Mouse (Mus musculus): ENCODE results near the gene Tshb.

DNA sequence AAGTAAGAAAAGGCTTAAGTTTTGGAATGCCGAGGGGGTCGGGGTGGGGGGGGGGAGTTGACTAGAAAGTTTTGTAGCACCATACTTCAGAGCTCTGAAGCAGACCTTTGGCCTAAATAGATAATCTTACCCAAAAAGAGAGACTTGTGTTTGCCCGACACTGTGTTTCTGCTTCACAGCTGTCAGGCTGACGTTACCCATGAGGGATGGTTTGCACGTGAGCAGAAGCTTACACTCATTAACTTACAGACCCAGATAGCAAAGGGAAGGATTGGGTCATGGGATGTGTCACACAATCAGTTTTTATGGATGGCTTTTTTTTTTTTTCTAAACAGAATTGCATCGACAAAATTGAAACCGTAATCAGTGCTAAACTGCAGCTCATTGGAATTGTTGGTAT is 17.7 kb downstream of the Tshb start:
- TF ChIP-seq CTCF (conservative IDR thresholded peaks at IDR 0.05; ENCODE audit: low read length) (no peak), NANOG (IDR thresholded peaks at IDR 0.05; ENCODE audit: borderline replicate concordance, low read length) (no peak)
